Mouse (Mus musculus) A20 (cell line): ENCODE measurements around the gene Gm28576.
"Not testable (repeated sequence)": the region's sequence is repeated elsewhere in the genome, so short reads cannot be mapped to it uniquely, and the experiment has no call there.

Experiments used
- DNase-seq: peaks from one replicate; pipeline ENCODE4 v3.0.0-alpha.2; 2011; ENCODE audit warnings: low read depth, low spot score

Gm28576 gene

GRCm38 (mm10) chrY:7722641-7723040 lies at the start of gene Gm28576:
Gm28576 (plus strand) TSS chrY:7722941.
- DNase-seq = not testable (repeated sequence)
